18 mouse cellular contexts compared by ENCODE assay signal in the genomic region with DNA sequence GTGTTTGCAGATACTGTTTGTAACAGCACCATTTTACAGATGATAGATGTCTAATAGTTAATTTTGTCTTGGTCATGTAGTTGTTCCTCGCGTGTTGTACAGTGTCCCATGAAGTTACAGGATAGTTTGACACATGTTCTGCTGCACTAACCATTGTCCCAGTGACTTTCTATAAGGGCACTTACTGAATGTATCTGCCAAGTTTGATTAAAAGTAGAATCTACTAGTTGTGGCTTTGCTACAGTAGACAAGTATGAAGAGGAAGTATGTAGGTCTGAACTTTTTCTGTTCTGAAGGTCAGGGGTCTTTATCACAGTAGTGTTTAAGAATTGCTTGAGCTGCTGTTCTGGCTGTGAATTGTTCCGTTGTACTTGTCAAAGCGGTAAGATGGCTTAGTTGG. TPM values are rescaled to one million over a fixed set of nuclear protein-coding genes. Genes with fewer than 3 reads are reported as not detected.
A peak's percentile ranks its signal among the peaks of the same experiment; 100 is the strongest.
DNase-seq lines count a peak whose midpoint lies in the region; ATAC-seq and TF ChIP-seq lines count a peak whose summit lies in the region.
"Had no signal": no experiment of that assay in that cellular context is flagged by ENCODE, and none has a peak within 500 bp of the region (broad histone marks: within the 10 kb centered on the region; RNA-seq: fewer than 3 reads in every experiment).

No protein-coding gene starts in this region.

- H3K79me2 ChIP-seq in myocyte (ENCODE audit: control insufficient read depth, insufficient read depth), result peaks cover 75% of the 10 kb centered on the region

- no peaks in the 10 kb centered on the region for H3K9me3 ChIP-seq in heart, postnatal 0 days (replicated peaks; ENCODE audit: control insufficient read depth, low read length)
- no peaks in the 10 kb centered on the region for H3K9me3 ChIP-seq in lung, postnatal 0 days (ENCODE audit: low read length)
- H3K9me3 ChIP-seq: forebrain, embryonic 12.5 days; G1E; kidney, embryonic 15.5 days had no signal

- 61% methylated on average over 4 of the region's 4 CpGs for WGBS in heart, postnatal 0 days
- WGBS in lung, postnatal 0 days, result 85% methylated on average over 4 of the region's 4 CpGs

- no peak overlapping the region for H3ac ChIP-seq in myocyte (ENCODE audit: control insufficient read depth, insufficient read length)

- H3K27ac ChIP-seq in gastrocnemius, adult 2 months, result peak overlapping the region; percentile 66
- peak overlapping the region; percentile 34; the same call in 1 of the 2 replicates for H3K27ac ChIP-seq in heart, postnatal 0 days (ENCODE audit: low read depth)
- H3K27ac ChIP-seq in lung, postnatal 0 days (ENCODE audit: low read length), result no peak overlapping the region
- H3K27ac ChIP-seq: forebrain, embryonic 12.5 days; kidney, embryonic 15.5 days; stomach, postnatal 0 days had no signal

- intact Hi-C loops in gastrocnemius, adult 2 months (cut with DNase I), result no loop called here
- intact Hi-C loops in heart, postnatal 25 days (cut with DNase I), result no loop called here

- no peak for TF ChIP-seq CTCF in gastrocnemius, adult 2 months (IDR thresholded peaks at IDR 0.05)
- no peak for TF ChIP-seq CTCF in heart, postnatal 0 days (IDR thresholded peaks at IDR 0.05; ENCODE audit: low read depth)
- TF ChIP-seq CTCF in lung, postnatal 0 days (IDR thresholded peaks at IDR 0.05), result no peak

- ATAC-seq in heart, postnatal 0 days (ENCODE audit: insufficient read depth, low read depth), result no peak
- no peak for ATAC-seq in lung, postnatal 0 days
- no peak for ATAC-seq in monocyte, adult 5-6 weeks (replicated peaks; ENCODE audit: insufficient number of reproducible peaks, low FRiP score, low TSS enrichment, poor library complexity, severe bottlenecking)
- ATAC-seq: CD4-positive, CD25-positive, alpha-beta regulatory T cell, adult 4 months had no signal

- H3K4me3 ChIP-seq in gastrocnemius, adult 2 months, result no peak overlapping the region
- H3K4me3 ChIP-seq in heart, postnatal 0 days (ENCODE audit: low read depth, low read length), result no peak overlapping the region
- H3K4me3 ChIP-seq in lung, postnatal 0 days (ENCODE audit: low read depth, low read length), result no peak overlapping the region
- no peak overlapping the region for H3K4me3 ChIP-seq in myocyte
- H3K4me3 ChIP-seq: forebrain, embryonic 12.5 days; kidney, embryonic 15.5 days had no signal

- no peak for DNase-seq in gastrocnemius, adult 2 months
- DNase-seq in gastrocnemius, adult 18-20 months (ENCODE audit: low spot score), result no peak
- no peak for DNase-seq in heart, postnatal 0 days (ENCODE audit: low spot score)
- DNase-seq in heart, postnatal 25 days (ENCODE audit: low spot score), result no peak
- no peak for DNase-seq in lung, postnatal 0 days (ENCODE audit: low spot score)
- DNase-seq in lung, postnatal 36 days, result no peak
- DNase-seq: cerebellum, adult 9-11 months; gastrocnemius, postnatal 36 days; lung, adult 2 months; right cerebral cortex, postnatal 14 days; thymus, postnatal 14 days had no signal

- TF ChIP-seq POLR2A in myocyte (IDR thresholded peaks at IDR 0.05; ENCODE audit: insufficient read length, low read depth), result no peak

- peaks cover 20% of the 10 kb centered on the region; the same call in 1 of the 2 replicates for H3K36me3 ChIP-seq in heart, postnatal 0 days (replicated peaks; ENCODE audit: control insufficient read depth, insufficient read depth, low read length)
- 0 out of 2 replicates have a peak, but pooled peaks cover 2% of the 10 kb centered on the region for H3K36me3 ChIP-seq in lung, postnatal 0 days (ENCODE audit: insufficient read depth, low read length)
- peaks cover 24% of the 10 kb centered on the region for H3K36me3 ChIP-seq in myocyte (ENCODE audit: control insufficient read depth, insufficient read depth)

- peaks cover 27% of the 10 kb centered on the region for H3K4me1 ChIP-seq in heart, postnatal 0 days (ENCODE audit: control insufficient read depth, insufficient read depth)
- H3K4me1 ChIP-seq in lung, postnatal 0 days (ENCODE audit: insufficient read depth, low read depth, low read length), result peaks cover 7% of the 10 kb centered on the region; the same call in 1 of the 2 replicates

- H3K9ac ChIP-seq in heart, postnatal 0 days (replicated peaks; ENCODE audit: low read depth, low read length), result peak overlapping the region; percentile 26; the same call in 1 of the 2 replicates
- H3K9ac ChIP-seq in lung, postnatal 0 days (replicated peaks; ENCODE audit: low read depth), result 0 out of 2 replicates have a peak overlapping the region, but pooled peaks have one; percentile 16
- H3K9ac ChIP-seq: forebrain, embryonic 12.5 days; kidney, embryonic 15.5 days had no signal

- no peak for TF ChIP-seq EP300 in heart, postnatal 0 days (IDR thresholded peaks at IDR 0.05; ENCODE audit: low read depth)
- TF ChIP-seq EP300 in lung, postnatal 0 days (IDR thresholded peaks at IDR 0.05), result no peak

- no peaks in the 10 kb centered on the region for H3K27me3 ChIP-seq in heart, postnatal 0 days (ENCODE audit: control insufficient read depth, insufficient read depth, low read length)
- no peaks in the 10 kb centered on the region for H3K27me3 ChIP-seq in lung, postnatal 0 days (replicated peaks; ENCODE audit: insufficient read depth, low read length)
- H3K27me3 ChIP-seq in myocyte (ENCODE audit: control insufficient read depth, insufficient read depth, insufficient read length), result no peaks in the 10 kb centered on the region
- H3K27me3 ChIP-seq: forebrain, embryonic 12.5 days; kidney, embryonic 15.5 days had no signal

- 0 out of 2 replicates have a peak overlapping the region, but pooled peaks have one; percentile 1 for H3K4me2 ChIP-seq in heart, postnatal 0 days (ENCODE audit: low read depth, low read length)
- H3K4me2 ChIP-seq in lung, postnatal 0 days (replicated peaks; ENCODE audit: low read depth, low read length), result no peak overlapping the region
- H3K4me2 ChIP-seq in myocyte (ENCODE audit: low read depth), result peak overlapping the region; percentile 12
- H3K4me2 ChIP-seq: forebrain, embryonic 12.5 days; kidney, embryonic 15.5 days had no signal

TF ChIP-seq in myocyte, 11 proteins besides CTCF, POLR2A, EP300 and RAD21:
- TF ChIP-seq CEBPB (IDR thresholded peaks at IDR 0.05; ENCODE audit: insufficient read depth, poor library complexity, severe bottlenecking) (no peak), MYOG (IDR thresholded peaks at IDR 0.05; ENCODE audit: control insufficient read depth in 1 of 3, insufficient read depth in 1 of 3, insufficient read length in 2 of 3, low read depth in 2 of 3) (no peak), SRF (IDR thresholded peaks at IDR 0.05; ENCODE audit: control insufficient read depth, insufficient read length, low read depth) (no peak), MAX (IDR thresholded peaks at IDR 0.05; ENCODE audit: low read depth) (no peak), MYOD1 (IDR thresholded peaks at IDR 0.05; ENCODE audit: control insufficient read depth in 1 of 3, insufficient read length in 2 of 3, low read depth in 2 of 3) (no peak), POLR2AphosphoS2 (IDR thresholded peaks at IDR 0.05; ENCODE audit: insufficient read length, low read depth) (no peak), TCF12 (IDR thresholded peaks at IDR 0.05; ENCODE audit: insufficient read depth, poor library complexity, severe bottlenecking) (no peak), TCF3 (IDR thresholded peaks at IDR 0.05; ENCODE audit: insufficient read length, low read depth) (no peak), USF1 (IDR thresholded peaks at IDR 0.05; ENCODE audit: low read depth) (no peak), E2F4 (IDR thresholded peaks at IDR 0.05; ENCODE audit: insufficient read depth) (no peak), REST (IDR thresholded peaks at IDR 0.05; ENCODE audit: insufficient read depth, insufficient read length) (no peak)

RNA-seq across cellular contexts. Expression of gene Ywhah, which starts 4.7 kb away (rescaled TPM):
- 10 to 100 TPM; 39.5 to 59.5 TPM for total RNA-seq in gastrocnemius, adult 2 months (2021)
- 10 to 100 TPM; 53.1 to 54.1 TPM for total RNA-seq in gastrocnemius, adult 18-20 months (2021)
- 132 and 199 TPM in 2 replicates for total RNA-seq in heart, postnatal 0 days (2014; rRNA removed; ENCODE audit: low replicate concordance)
- polyA plus RNA-seq in heart, postnatal 0 days (2015; fragmentation: Nextera tagmentation; extraction: Ambion mirVana), result 267 and 288 TPM in 2 replicates
- total RNA-seq in heart, postnatal 25 days (2021), result 100 to 1,000 TPM in 1 of 2 experiments, 10 to 100 TPM in 1; 93.4 to 103 TPM
- polyA plus RNA-seq in lung, postnatal 0 days (2015; fragmentation: Nextera tagmentation; extraction: Ambion mirVana), result 242 and 276 TPM in 2 replicates
- 106 TPM for polyA plus RNA-seq in myocyte (2012; fragmentation: generic; extraction: Trizol)
- 137 to 272 TPM (median 186 TPM) in 3 replicates for total RNA-seq in monocyte, adult 5-6 weeks (2017)
